Comparison of ENCODE assay signal across 8 mouse cellular contexts in genomic region chr12:76961052-76961931, GRCm38 (mm10). TPM values are rescaled to one million over a fixed set of nuclear protein-coding genes. Genes with fewer than 3 reads are reported as not detected.
A peak's percentile ranks its signal among the peaks of the same experiment; 100 is the strongest.
DNase-seq lines count a peak whose midpoint lies in the region; ATAC-seq and TF ChIP-seq lines count a peak whose summit lies in the region.

No protein-coding gene starts in this region.

- no peak for TF ChIP-seq EP300 in ES-Bruce4 (IDR thresholded peaks at IDR 0.05; ENCODE audit: insufficient read depth, low read depth, low read length)

- H3K9ac ChIP-seq in heart, embryonic 16.5 days (ENCODE audit: low read length): peak overlapping the region; percentile 82
- peak overlapping the region; percentile 86 for H3K9ac ChIP-seq in ES-Bruce4 (ENCODE audit: low read depth, poor library complexity, severe bottlenecking)
- peak overlapping the region; percentile 94 for H3K9ac ChIP-seq in hindbrain, embryonic 13.5 days
- H3K9ac ChIP-seq in lung, embryonic 16.5 days (ENCODE audit: low read length): peak overlapping the region; percentile 92

- peaks cover 15% of the 10 kb centered on the region; the same call in 1 of the 2 replicates for H3K36me3 ChIP-seq in heart, embryonic 16.5 days (ENCODE audit: control insufficient read depth, insufficient read depth)
- peaks cover 22% of the 10 kb centered on the region for H3K36me3 ChIP-seq in ES-Bruce4 (ENCODE audit: control insufficient read depth, insufficient read depth, low read length, poor library complexity, severe bottlenecking)
- H3K36me3 ChIP-seq in hindbrain, embryonic 13.5 days: peaks cover 25% of the 10 kb centered on the region
- peaks cover 9% of the 10 kb centered on the region; the same call in 1 of the 2 replicates for H3K36me3 ChIP-seq in lung, embryonic 16.5 days (ENCODE audit: control insufficient read depth, insufficient read depth, low read length)

- H3K27ac ChIP-seq in heart, embryonic 16.5 days (ENCODE audit: low read length): peak overlapping the region; percentile 77
- no peak overlapping the region for H3K27ac ChIP-seq in ES-Bruce4 (ENCODE audit: insufficient read depth, low read length)
- H3K27ac ChIP-seq in cortical plate, adult 2 months (ENCODE audit: insufficient read depth, low read length): peak overlapping the region; percentile 35
- H3K27ac ChIP-seq in hindbrain, embryonic 13.5 days: peak overlapping the region; percentile 84
- peak overlapping the region; percentile 41 for H3K27ac ChIP-seq in lung, embryonic 16.5 days (ENCODE audit: low read length)

- no peak for DNase-seq in heart, postnatal 4 days
- peak; percentile 79 for DNase-seq in testis, postnatal 10 days (ENCODE audit: low spot score)
- no peak for DNase-seq in layer of hippocampus, adult 9-10 months (ENCODE audit: low spot score)

- peaks cover 16% of the 10 kb centered on the region for H3K4me1 ChIP-seq in heart, embryonic 16.5 days (ENCODE audit: control insufficient read depth, insufficient read depth, low read length)
- H3K4me1 ChIP-seq in ES-Bruce4 (ENCODE audit: control insufficient read depth, insufficient read depth, low read length): no peaks in the 10 kb centered on the region
- peaks cover under 1% of the 10 kb centered on the region for H3K4me1 ChIP-seq in cortical plate, adult 2 months (ENCODE audit: control insufficient read depth, insufficient read depth, low read length)
- peaks cover 23% of the 10 kb centered on the region for H3K4me1 ChIP-seq in hindbrain, embryonic 13.5 days (replicated peaks)
- H3K4me1 ChIP-seq in lung, embryonic 16.5 days (replicated peaks; ENCODE audit: control insufficient read depth, insufficient read depth, low read length): peaks cover 9% of the 10 kb centered on the region; the same call in 1 of the 2 replicates

- H3K27me3 ChIP-seq in heart, embryonic 16.5 days (ENCODE audit: control insufficient read depth, insufficient read depth, low read length): no peaks in the 10 kb centered on the region
- no peaks in the 10 kb centered on the region for H3K27me3 ChIP-seq in ES-Bruce4 (ENCODE audit: control insufficient read depth, insufficient read depth, low read length, poor library complexity, severe bottlenecking)
- H3K27me3 ChIP-seq in hindbrain, embryonic 13.5 days: 0 out of 2 replicates have a peak, but pooled peaks cover 6% of the 10 kb centered on the region
- H3K27me3 ChIP-seq in lung, embryonic 16.5 days (ENCODE audit: control insufficient read depth, insufficient read depth, low read depth, low read length): no peaks in the 10 kb centered on the region

- peak overlapping the region; percentile 86 for H3K4me3 ChIP-seq in heart, embryonic 16.5 days (ENCODE audit: low read length)
- peak overlapping the region; percentile 73 for H3K4me3 ChIP-seq in ES-Bruce4 (ENCODE audit: low read depth, low read length)
- H3K4me3 ChIP-seq in cortical plate, adult 2 months (ENCODE audit: insufficient read depth, low read length): peak overlapping the region; percentile 65
- peak overlapping the region; percentile 98 for H3K4me3 ChIP-seq in hindbrain, embryonic 13.5 days
- peak overlapping the region; percentile 94 for H3K4me3 ChIP-seq in lung, embryonic 16.5 days (ENCODE audit: low read length)

- peak; percentile 3; the same call in 1 of the 2 replicates for ATAC-seq in heart, embryonic 16.5 days (replicated peaks; ENCODE audit: extremely low read depth, insufficient read depth, low FRiP score)
- peak; percentile 49 for ATAC-seq in hindbrain, embryonic 13.5 days (ENCODE audit: low FRiP score)
- ATAC-seq in lung, embryonic 16.5 days (ENCODE audit: low read depth): peak; percentile 11

- no peak for TF ChIP-seq POLR2A in ES-Bruce4 (IDR thresholded peaks at IDR 0.05; ENCODE audit: insufficient read depth, low read length)
- no peak for TF ChIP-seq POLR2A in cortical plate, adult 2 months (IDR thresholded peaks at IDR 0.05; ENCODE audit: extremely low read depth, insufficient read depth, low read length)

- no peak for TF ChIP-seq CTCF in ES-Bruce4 (IDR thresholded peaks at IDR 0.05; ENCODE audit: low read depth, low read length)
- no peak for TF ChIP-seq CTCF in cortical plate, adult 2 months (IDR thresholded peaks at IDR 0.05; ENCODE audit: extremely low read depth, insufficient read depth, low read length)

- WGBS in heart, embryonic 16.5 days: 3% methylated on average over 36 of the region's 45 CpGs
- 7% methylated on average over 39 of the region's 45 CpGs for WGBS in hindbrain, embryonic 13.5 days
- WGBS in lung, embryonic 16.5 days: 2% methylated on average over 43 of the region's 45 CpGs

- H3K4me2 ChIP-seq in heart, embryonic 16.5 days (ENCODE audit: low read depth, low read length): peak overlapping the region; percentile 90
- H3K4me2 ChIP-seq in hindbrain, embryonic 13.5 days: peak overlapping the region; percentile 90
- H3K4me2 ChIP-seq in lung, embryonic 16.5 days (ENCODE audit: low read depth, low read length): peak overlapping the region; percentile 80

- H3K9me3 ChIP-seq in heart, embryonic 16.5 days (replicated peaks; ENCODE audit: control insufficient read depth, low read length): no peaks in the 10 kb centered on the region
- no peaks in the 10 kb centered on the region for H3K9me3 ChIP-seq in ES-Bruce4 (replicated peaks; ENCODE audit: control insufficient read depth, insufficient read depth, low read length, poor library complexity, severe bottlenecking)
- H3K9me3 ChIP-seq in hindbrain, embryonic 13.5 days: no peaks in the 10 kb centered on the region
- no peaks in the 10 kb centered on the region for H3K9me3 ChIP-seq in lung, embryonic 16.5 days (ENCODE audit: control insufficient read depth, low read length)

RNA-seq across cellular contexts. Expression of gene Max, which starts 0.7 kb away (rescaled TPM):
- polyA plus RNA-seq in heart, embryonic 16.5 days (2015; fragmentation: Nextera tagmentation; extraction: Ambion mirVana): 6.9 and 11.6 TPM in 2 replicates
- total RNA-seq in heart, postnatal 4 days (2021): 10 to 100 TPM; 37.6 to 41.1 TPM
- 84.4 and 101 TPM in 2 replicates for polyA plus RNA-seq in ES-Bruce4 (2011; ENCODE audit: insufficient read depth, insufficient read length, low read depth, missing spikeins)
- polyA plus RNA-seq in cortical plate, adult 2 months (2012; rRNA removed): 49.5 and 52.8 TPM in 2 replicates
- polyA plus RNA-seq in hindbrain, embryonic 13.5 days (2015; fragmentation: Nextera tagmentation; extraction: Ambion mirVana): 16.6 and 16.8 TPM in 2 replicates
- 13.1 and 13.5 TPM in 2 replicates for polyA plus RNA-seq in lung, embryonic 16.5 days (2015; fragmentation: Nextera tagmentation; extraction: Ambion mirVana)
